Mouse (Mus musculus) adrenal gland, postnatal 0 days (tissue): ENCODE measurements around the gene Fam84a. TPM values are rescaled to one million over a fixed set of nuclear protein-coding genes. Genes with fewer than 3 reads are reported as not detected.

Experiments used
- polyA plus RNA-seq: library from polyadenylated mRNA; unstranded; fragments of >200 nt; fragmentation: Nextera tagmentation; extraction: Ambion mirVana; gene quantifications from 2 replicates; pipeline ENCODE4 v1.2.1, GENCODE M21; 2015

Fam84a gene
- 3.5 and 5.4 TPM in 2 replicates for polyA plus RNA-seq

GRCm38 (mm10) chr12:14151921-14152320, at the start of gene Fam84a:
TSS of gene Fam84a (minus strand) at chr12:14152054.

